In genomic region chr5:30825821-30826220, GRCm38 (mm10) we compare ENCODE assay signal across 16 mouse cellular contexts. TPM values are rescaled to one million over a fixed set of nuclear protein-coding genes. Genes with fewer than 3 reads are reported as not detected.
A peak's percentile ranks its signal among the peaks of the same experiment; 100 is the strongest.
DNase-seq lines count a peak whose midpoint lies in the region; ATAC-seq and TF ChIP-seq lines count a peak whose summit lies in the region.
"Had no signal": no experiment of that assay in that cellular context is flagged by ENCODE, and none has a peak within 500 bp of the region (broad histone marks: within the 10 kb centered on the region; RNA-seq: fewer than 3 reads in every experiment).

No protein-coding gene starts in this region.

- peaks cover 13% of the 10 kb centered on the region for H3K4me1 ChIP-seq in forebrain, embryonic 16.5 days (replicated peaks; ENCODE audit: control insufficient read depth, insufficient read depth, low read length)
- H3K4me1 ChIP-seq in forebrain, embryonic 11.5 days (replicated peaks; ENCODE audit: control insufficient read depth, insufficient read depth, low read length): peaks cover 10% of the 10 kb centered on the region; the same call in 1 of the 2 replicates
- peaks cover 18% of the 10 kb centered on the region for H3K4me1 ChIP-seq in liver, adult 2 months (ENCODE audit: control insufficient read depth, insufficient read depth, low read length)
- H3K4me1 ChIP-seq in liver, embryonic 12.5 days: peaks cover 3% of the 10 kb centered on the region; the same call in 1 of the 2 replicates
- peaks cover 13% of the 10 kb centered on the region for H3K4me1 ChIP-seq in heart, embryonic 12.5 days (replicated peaks)

- H3K27ac ChIP-seq in forebrain, embryonic 16.5 days (ENCODE audit: low read length): no peak overlapping the region
- H3K27ac ChIP-seq in forebrain, embryonic 11.5 days (ENCODE audit: low read depth, low read length): no peak overlapping the region
- peak overlapping the region; percentile 11 for H3K27ac ChIP-seq in liver, adult 2 months (replicated peaks; ENCODE audit: insufficient read depth, low read depth, low read length)
- H3K27ac ChIP-seq in liver, embryonic 12.5 days: no peak overlapping the region
- H3K27ac ChIP-seq in heart, embryonic 12.5 days (ENCODE audit: poor library complexity, severe bottlenecking): no peak overlapping the region
- H3K27ac ChIP-seq: embryonic facial prominence, embryonic 13.5 days; forebrain, embryonic 12.5 days; left cerebral cortex, adult 2 months; macrophage had no signal

- H3K9ac ChIP-seq in forebrain, embryonic 16.5 days (replicated peaks; ENCODE audit: low read depth, low read length): no peak overlapping the region
- no peak overlapping the region for H3K9ac ChIP-seq in forebrain, embryonic 11.5 days (ENCODE audit: low read length)
- no peak overlapping the region for H3K9ac ChIP-seq in liver, adult 2 months (ENCODE audit: low read depth, low read length)
- H3K9ac ChIP-seq in liver, embryonic 12.5 days: no peak overlapping the region
- no peak overlapping the region for H3K9ac ChIP-seq in heart, embryonic 12.5 days
- H3K9ac ChIP-seq: embryonic facial prominence, embryonic 13.5 days; forebrain, embryonic 12.5 days had no signal

- peaks cover 40% of the 10 kb centered on the region for H3K79me2 ChIP-seq in liver, adult 2 months (ENCODE audit: control insufficient read depth, insufficient read depth, low read length)

- no peak for DNase-seq in forebrain, embryonic 11.5 days (ENCODE audit: low spot score)
- no peak for DNase-seq in liver, adult 2 months (ENCODE audit: extremely low read depth, low read depth, low spot score)
- DNase-seq in cerebellum, adult 11 months: peak; percentile 69
- DNase-seq in cerebellum, postnatal 14 days: peak; percentile 71 to 82
- DNase-seq: heart, adult 18-20 months; kidney, adult 9 months; lung, adult 18-20 months had no signal

- H3K36me3 ChIP-seq in forebrain, embryonic 16.5 days (ENCODE audit: control insufficient read depth, insufficient read depth): no peaks in the 10 kb centered on the region
- H3K36me3 ChIP-seq in forebrain, embryonic 11.5 days (ENCODE audit: control insufficient read depth, insufficient read depth, low read length): no peaks in the 10 kb centered on the region
- no peaks in the 10 kb centered on the region for H3K36me3 ChIP-seq in liver, adult 2 months (ENCODE audit: control insufficient read depth, insufficient read depth, low read length)
- H3K36me3 ChIP-seq in liver, embryonic 12.5 days: no peaks in the 10 kb centered on the region
- no peaks in the 10 kb centered on the region for H3K36me3 ChIP-seq in heart, embryonic 12.5 days
- H3K36me3 ChIP-seq: embryonic facial prominence, embryonic 13.5 days; forebrain, embryonic 12.5 days had no signal

- H3K27me3 ChIP-seq in forebrain, embryonic 16.5 days (replicated peaks; ENCODE audit: control insufficient read depth, insufficient read depth, low read length): no peaks in the 10 kb centered on the region
- H3K27me3 ChIP-seq in forebrain, embryonic 11.5 days (ENCODE audit: control insufficient read depth, insufficient read depth, low read length): no peaks in the 10 kb centered on the region
- no peaks in the 10 kb centered on the region for H3K27me3 ChIP-seq in liver, adult 2 months (ENCODE audit: control insufficient read depth, insufficient read depth, low read length)
- H3K27me3 ChIP-seq in liver, embryonic 12.5 days (replicated peaks): 0 out of 2 replicates have a peak, but pooled peaks cover 4% of the 10 kb centered on the region
- no peaks in the 10 kb centered on the region for H3K27me3 ChIP-seq in heart, embryonic 12.5 days (replicated peaks)
- H3K27me3 ChIP-seq: embryonic facial prominence, embryonic 13.5 days; forebrain, embryonic 12.5 days had no signal

- no peak overlapping the region for H3K4me2 ChIP-seq in forebrain, embryonic 16.5 days (ENCODE audit: low read length)
- H3K4me2 ChIP-seq in forebrain, embryonic 11.5 days (ENCODE audit: low read depth, low read length, severe bottlenecking): no peak overlapping the region
- H3K4me2 ChIP-seq in liver, embryonic 12.5 days: no peak overlapping the region
- H3K4me2 ChIP-seq in heart, embryonic 12.5 days: no peak overlapping the region
- H3K4me2 ChIP-seq: embryonic facial prominence, embryonic 13.5 days; forebrain, embryonic 12.5 days had no signal

- no peak for TF ChIP-seq CTCF in liver, adult 2 months (IDR thresholded peaks at IDR 0.05; ENCODE audit: low read depth, low read length)

- H3K4me3 ChIP-seq in forebrain, embryonic 16.5 days (replicated peaks; ENCODE audit: low read length): no peak overlapping the region
- H3K4me3 ChIP-seq in forebrain, embryonic 11.5 days (ENCODE audit: low read depth, low read length): no peak overlapping the region
- no peak overlapping the region for H3K4me3 ChIP-seq in liver, adult 2 months (ENCODE audit: insufficient read depth, low read depth, low read length)
- no peak overlapping the region for H3K4me3 ChIP-seq in liver, embryonic 12.5 days
- no peak overlapping the region for H3K4me3 ChIP-seq in heart, embryonic 12.5 days
- H3K4me3 ChIP-seq: embryonic facial prominence, embryonic 13.5 days; forebrain, embryonic 12.5 days; left cerebral cortex, adult 2 months had no signal

- TF ChIP-seq POLR2A in liver, adult 2 months (IDR thresholded peaks at IDR 0.05; ENCODE audit: extremely low read depth, insufficient read depth, low read length): no peak

- no peaks in the 10 kb centered on the region for H3K9me3 ChIP-seq in forebrain, embryonic 16.5 days (ENCODE audit: control insufficient read depth, low read length)
- H3K9me3 ChIP-seq in forebrain, embryonic 11.5 days (ENCODE audit: control insufficient read depth, low read length): no peaks in the 10 kb centered on the region
- no peaks in the 10 kb centered on the region for H3K9me3 ChIP-seq in liver, embryonic 12.5 days (replicated peaks)
- H3K9me3 ChIP-seq in heart, embryonic 12.5 days (replicated peaks): no peaks in the 10 kb centered on the region
- H3K9me3 ChIP-seq: embryonic facial prominence, embryonic 13.5 days; forebrain, embryonic 12.5 days had no signal

- WGBS in forebrain, embryonic 16.5 days: 65% methylated on average over 6 of the region's 6 CpGs
- 81% methylated on average over 6 of the region's 6 CpGs for WGBS in forebrain, embryonic 11.5 days
- 54% methylated on average over 6 of the region's 6 CpGs for WGBS in liver, adult 2 months
- WGBS in liver, embryonic 12.5 days (ENCODE audit: insufficient replicate concordance): 62% methylated on average over 6 of the region's 6 CpGs
- 71% methylated on average over 6 of the region's 6 CpGs for WGBS in heart, embryonic 12.5 days

- 0 out of 2 replicates have a peak, but pooled peaks have one; percentile 40 for ATAC-seq in forebrain, embryonic 16.5 days
- no peak for ATAC-seq in forebrain, embryonic 11.5 days (replicated peaks; ENCODE audit: low FRiP score)
- ATAC-seq in liver, embryonic 12.5 days: no peak
- ATAC-seq in erythroblast, adult 5-6 weeks (replicated peaks; ENCODE audit: low FRiP score, poor library complexity, severe bottlenecking): no peak
- ATAC-seq in heart, embryonic 12.5 days (ENCODE audit: insufficient number of reproducible peaks, low FRiP score): no peak
- ATAC-seq: activated CD4-positive, CD25-positive, alpha-beta regulatory T cell, adult 4 months had no signal

RNA-seq across cellular contexts. Expression of gene Mapre3, which starts 11.4 kb away (rescaled TPM):
- 98.6 and 118 TPM in 2 replicates for polyA plus RNA-seq in forebrain, embryonic 16.5 days (2015; fragmentation: Nextera tagmentation; extraction: Ambion mirVana)
- polyA plus RNA-seq in forebrain, embryonic 11.5 days (2014; fragmentation: Nextera tagmentation; extraction: Ambion mirVana): 37.5 and 39.7 TPM in 2 replicates
- 5.7 and 9.1 TPM in 2 replicates for total RNA-seq in liver, adult 2 months (2014; rRNA removed)
- 33.1 and 48.5 TPM in 2 replicates for polyA plus RNA-seq in liver, adult 2 months (2012; rRNA removed)
- polyA plus RNA-seq in liver, embryonic 12.5 days (2016; fragmentation: Nextera tagmentation; extraction: Ambion mirVana): 3.0 and 3.4 TPM in 2 replicates
- total RNA-seq in erythroblast, adult 5-6 weeks (2015; ENCODE audit: low replicate concordance): 2.1 TPM in 1 of 2 replicates, not detected in the other
- total RNA-seq in erythroblast, adult 5-6 weeks (2017; ENCODE audit: low replicate concordance): 0.28 and 0.51 TPM in 2 replicates
- polyA plus RNA-seq in heart, embryonic 12.5 days (2016; fragmentation: Nextera tagmentation; extraction: Ambion mirVana): 18.3 and 19.6 TPM in 2 replicates

RNA-seq across cellular contexts. Expression of gene Tmem214, which starts 42.0 kb away (rescaled TPM):
- 50.6 and 52.7 TPM in 2 replicates for polyA plus RNA-seq in forebrain, embryonic 16.5 days (2015; fragmentation: Nextera tagmentation; extraction: Ambion mirVana)
- 49.8 and 52.2 TPM in 2 replicates for polyA plus RNA-seq in forebrain, embryonic 11.5 days (2014; fragmentation: Nextera tagmentation; extraction: Ambion mirVana)
- 27.9 and 35.1 TPM in 2 replicates for total RNA-seq in liver, adult 2 months (2014; rRNA removed)
- 62.4 and 89.2 TPM in 2 replicates for polyA plus RNA-seq in liver, adult 2 months (2012; rRNA removed)
- polyA plus RNA-seq in liver, embryonic 12.5 days (2016; fragmentation: Nextera tagmentation; extraction: Ambion mirVana): 55.5 and 56.2 TPM in 2 replicates
- total RNA-seq in erythroblast, adult 5-6 weeks (2015; ENCODE audit: low replicate concordance): 6.5 and 9.6 TPM in 2 replicates
- 4.7 and 7.0 TPM in 2 replicates for total RNA-seq in erythroblast, adult 5-6 weeks (2017; ENCODE audit: low replicate concordance)
- polyA plus RNA-seq in heart, embryonic 12.5 days (2016; fragmentation: Nextera tagmentation; extraction: Ambion mirVana): 81.9 and 84.8 TPM in 2 replicates

Comparison
In these comparisons a context has a peak if more than half of its experiments do, and no peak if none do; other contexts are left out.
1. DNase-seq: peak in cerebellum, adult 11 months (single experiment) and cerebellum, postnatal 14 days (2 of 2); none in forebrain, embryonic 11.5 days (single experiment) and liver, adult 2 months (single experiment).